Mouse (Mus musculus): ENCODE data around the gene Tank. TPM values are rescaled to one million over a fixed set of nuclear protein-coding genes. Genes with fewer than 3 reads are reported as not detected.

Tank gene
- polyA plus RNA-seq, 1 experiment from 2014 or later: 39.8 TPM

GRCm38 (mm10) chr2:61655382-61656281 is 77.2 kb downstream of the Tank start:
- WGBS: under 1% methylated on average over 46 of the region's 46 CpGs
- Histone ChIP-seq H3K27me3 (ENCODE audit: control insufficient read depth, insufficient read depth, low read length) (no peaks in the 10 kb centered on the region), H3K36me3 (ENCODE audit: control insufficient read depth, insufficient read depth, low read length) (no peaks in the 10 kb centered on the region), H3K9me3 (ENCODE audit: control insufficient read depth, low read length) (no peaks in the 10 kb centered on the region), H3K4me3 (ENCODE audit: low read depth, low read length) (peak overlapping the region; percentile 54), H3K4me2 (ENCODE audit: low read depth) (peak overlapping the region; percentile 92), H3K4me1 (ENCODE audit: control insufficient read depth, insufficient read depth, low read length) (peaks cover 4% of the 10 kb centered on the region; the same call in 1 of the 2 replicates), H3K9ac (ENCODE audit: low read length) (peak overlapping the region; percentile 70), H3K27ac (ENCODE audit: low read depth, low read length) (0 out of 2 replicates have a peak overlapping the region, but pooled peaks have one; percentile 67)
- peak; percentile 66 for DNase-seq (ENCODE audit: low spot score)
- ATAC-seq (ENCODE audit: insufficient read depth, low FRiP score, low TSS enrichment): peak; percentile 59

- ATAC-seq (ENCODE audit: insufficient read depth, low FRiP score, low TSS enrichment) (peak; percentile 86), DNase-seq (ENCODE audit: low spot score) (peak; percentile 83)
- peak overlapping the region; percentile 70 for H3K9ac ChIP-seq (ENCODE audit: low read length)
- WGBS: under 1% methylated on average over 73 of the region's 85 CpGs
- H3K36me3 ChIP-seq (ENCODE audit: control insufficient read depth, insufficient read depth, low read length): no peaks in the 10 kb centered on the region
- peak overlapping the region; percentile 92 for H3K4me2 ChIP-seq (ENCODE audit: low read depth)
- no peaks in the 10 kb centered on the region for H3K9me3 ChIP-seq (ENCODE audit: control insufficient read depth, low read length)
- H3K27me3 ChIP-seq (ENCODE audit: control insufficient read depth, insufficient read depth, low read length): no peaks in the 10 kb centered on the region
- peaks cover 4% of the 10 kb centered on the region; the same call in 1 of the 2 replicates for H3K4me1 ChIP-seq (ENCODE audit: control insufficient read depth, insufficient read depth, low read length)
- peak overlapping the region; percentile 54 for H3K4me3 ChIP-seq (ENCODE audit: low read depth, low read length)
- H3K27ac ChIP-seq (ENCODE audit: low read depth, low read length): peak overlapping the region; percentile 36; the same call in 1 of the 2 replicates
Observed at GRCm38 (mm10) chr2:61656421-61657411, 78.3 kb downstream of the Tank start.

GRCm38 (mm10) chr2:61659254-61659653 is 80.9 kb downstream of the Tank start:
- peaks cover 4% of the 10 kb centered on the region; the same call in 1 of the 2 replicates for H3K4me1 ChIP-seq (ENCODE audit: control insufficient read depth, insufficient read depth, low read length)
- H3K9me3 ChIP-seq (ENCODE audit: control insufficient read depth, low read length): no peaks in the 10 kb centered on the region
- no peak overlapping the region for H3K27ac ChIP-seq (ENCODE audit: low read depth, low read length)
- no peak overlapping the region for H3K4me2 ChIP-seq (ENCODE audit: low read depth)
- H3K4me3 ChIP-seq (ENCODE audit: low read depth, low read length): no peak overlapping the region
- no peak overlapping the region for H3K9ac ChIP-seq (ENCODE audit: low read length)
- no peaks in the 10 kb centered on the region for H3K36me3 ChIP-seq (ENCODE audit: control insufficient read depth, insufficient read depth, low read length)
- no peak for DNase-seq (ENCODE audit: low spot score)
- no peak for ATAC-seq (ENCODE audit: insufficient read depth, low FRiP score, low TSS enrichment)
- H3K27me3 ChIP-seq (ENCODE audit: control insufficient read depth, insufficient read depth, low read length): no peaks in the 10 kb centered on the region
- 83% methylated on average over 2 of the region's 2 CpGs for WGBS

GRCm38 (mm10) chr2:61662833-61663232 is 84.4 kb downstream of the Tank start:
- H3K4me1 ChIP-seq (ENCODE audit: control insufficient read depth, insufficient read depth, low read length): no peaks in the 10 kb centered on the region
- 86% methylated on average over 10 of the region's 10 CpGs for WGBS
- no peak overlapping the region for H3K9ac ChIP-seq (ENCODE audit: low read length)

GRCm38 (mm10) chr2:61663573-61664241 is 85.3 kb downstream of the Tank start:
- ATAC-seq (ENCODE audit: insufficient read depth, low FRiP score, low TSS enrichment): no peak

More at GRCm38 (mm10) chr2:61662833-61663232, 84.4 kb downstream of the Tank start:
- no peaks in the 10 kb centered on the region for H3K27me3 ChIP-seq (ENCODE audit: control insufficient read depth, insufficient read depth, low read length)
- no peak overlapping the region for H3K4me3 ChIP-seq (ENCODE audit: low read depth, low read length)
- H3K4me2 ChIP-seq (ENCODE audit: low read depth): no peak overlapping the region
- DNase-seq (ENCODE audit: low spot score) (no peak), ATAC-seq (ENCODE audit: insufficient read depth, low FRiP score, low TSS enrichment) (no peak)
- no peaks in the 10 kb centered on the region for H3K36me3 ChIP-seq (ENCODE audit: control insufficient read depth, insufficient read depth, low read length)
- no peaks in the 10 kb centered on the region for H3K9me3 ChIP-seq (ENCODE audit: control insufficient read depth, low read length)
- H3K27ac ChIP-seq (ENCODE audit: low read depth, low read length): no peak overlapping the region

GRCm38 (mm10) chr2:61667420-61667819 is 89.0 kb downstream of the Tank start:
- no peak for ATAC-seq (ENCODE audit: insufficient read depth, low FRiP score, low TSS enrichment)
- no peaks in the 10 kb centered on the region for H3K9me3 ChIP-seq (ENCODE audit: control insufficient read depth, low read length)
- H3K27ac ChIP-seq (ENCODE audit: low read depth, low read length): no peak overlapping the region
- H3K36me3 ChIP-seq (ENCODE audit: control insufficient read depth, insufficient read depth, low read length): no peaks in the 10 kb centered on the region
- no peak overlapping the region for H3K9ac ChIP-seq (ENCODE audit: low read length)
- no peaks in the 10 kb centered on the region for H3K4me1 ChIP-seq (ENCODE audit: control insufficient read depth, insufficient read depth, low read length)
- DNase-seq (ENCODE audit: low spot score): no peak
- H3K27me3 ChIP-seq (ENCODE audit: control insufficient read depth, insufficient read depth, low read length): no peaks in the 10 kb centered on the region
- no peak overlapping the region for H3K4me3 ChIP-seq (ENCODE audit: low read depth, low read length)
- WGBS: 84% methylated on average over 7 of the region's 7 CpGs
- H3K4me2 ChIP-seq (ENCODE audit: low read depth): no peak overlapping the region

More at GRCm38 (mm10) chr2:61663573-61664241, 85.3 kb downstream of the Tank start:
- H3K27ac ChIP-seq (ENCODE audit: low read depth, low read length): no peak overlapping the region
- no peaks in the 10 kb centered on the region for H3K36me3 ChIP-seq (ENCODE audit: control insufficient read depth, insufficient read depth, low read length)
- no peaks in the 10 kb centered on the region for H3K4me1 ChIP-seq (ENCODE audit: control insufficient read depth, insufficient read depth, low read length)
- H3K9me3 ChIP-seq (ENCODE audit: control insufficient read depth, low read length): no peaks in the 10 kb centered on the region
- no peak overlapping the region for H3K9ac ChIP-seq (ENCODE audit: low read length)
- H3K27me3 ChIP-seq (ENCODE audit: control insufficient read depth, insufficient read depth, low read length): no peaks in the 10 kb centered on the region
- WGBS: 63% methylated on average over 10 of the region's 10 CpGs
- DNase-seq (ENCODE audit: low spot score): no peak
- H3K4me2 ChIP-seq (ENCODE audit: low read depth): no peak overlapping the region
- no peak overlapping the region for H3K4me3 ChIP-seq (ENCODE audit: low read depth, low read length)

- Histone ChIP-seq H3K4me2 (ENCODE audit: low read depth) (no peak overlapping the region), H3K27me3 (ENCODE audit: control insufficient read depth, insufficient read depth, low read length) (no peaks in the 10 kb centered on the region), H3K4me3 (ENCODE audit: low read depth, low read length) (no peak overlapping the region), H3K9ac (ENCODE audit: low read length) (no peak overlapping the region), H3K36me3 (ENCODE audit: control insufficient read depth, insufficient read depth, low read length) (no peaks in the 10 kb centered on the region), H3K9me3 (ENCODE audit: control insufficient read depth, low read length) (no peaks in the 10 kb centered on the region), H3K27ac (ENCODE audit: low read depth, low read length) (no peak overlapping the region), H3K4me1 (ENCODE audit: control insufficient read depth, insufficient read depth, low read length) (no peaks in the 10 kb centered on the region)
- ATAC-seq (ENCODE audit: insufficient read depth, low FRiP score, low TSS enrichment) (no peak), DNase-seq (ENCODE audit: low spot score) (peak; percentile 20)
- WGBS: 29% methylated on average over 4 of the region's 4 CpGs
Observed at GRCm38 (mm10) chr2:61668260-61668659, 89.9 kb downstream of the Tank start.

- H3K36me3 ChIP-seq (ENCODE audit: control insufficient read depth, insufficient read depth, low read length): no peaks in the 10 kb centered on the region
- H3K4me1 ChIP-seq (ENCODE audit: control insufficient read depth, insufficient read depth, low read length): no peaks in the 10 kb centered on the region
- H3K27me3 ChIP-seq (ENCODE audit: control insufficient read depth, insufficient read depth, low read length): no peaks in the 10 kb centered on the region
- ATAC-seq (ENCODE audit: insufficient read depth, low FRiP score, low TSS enrichment): no peak
- DNase-seq (ENCODE audit: low spot score): no peak
- H3K27ac ChIP-seq (ENCODE audit: low read depth, low read length): no peak overlapping the region
- 91% methylated on average over 3 of the region's 3 CpGs for WGBS
- no peaks in the 10 kb centered on the region for H3K9me3 ChIP-seq (ENCODE audit: control insufficient read depth, low read length)
- H3K4me2 ChIP-seq (ENCODE audit: low read depth): no peak overlapping the region
- H3K9ac ChIP-seq (ENCODE audit: low read length): no peak overlapping the region
- H3K4me3 ChIP-seq (ENCODE audit: low read depth, low read length): no peak overlapping the region
Observed at GRCm38 (mm10) chr2:61674555-61674954, 96.2 kb downstream of the Tank start.

Data from neural tube, embryonic 11.5 days (tissue).